Mouse (Mus musculus): ENCODE measurements around the gene Tspan8.

- TF ChIP-seq POLR2A (IDR thresholded peaks at IDR 0.05; ENCODE audit: borderline replicate concordance, insufficient read depth, low read length) (no peak), CTCF (IDR thresholded peaks at IDR 0.05; ENCODE audit: borderline replicate concordance, insufficient read depth, low read depth, low read length) (no peak)
These were observed 30.3 kb downstream of the Tspan8 start for GRCm38 (mm10) chr10:115846930-115847329.

Measured in cerebellum, adult 2 months (tissue).